Mouse (Mus musculus) CH12F3 (cell line): Measurements from ENCODE around the gene Akr1c21.

ENCODE experiments used
- in situ Hi-C: fragments of 300-500 bp; cut with MboI; formaldehyde crosslinking; loops from 2 replicates; pipeline ENCODE4 v1.14.3; 2020; ENCODE audit warnings: low sequenced_read_pairs

The Akr1c21 gene

GRCm38 (mm10) chr13:4573871-4574270 lies at the start of gene Akr1c21:
TSS of gene Akr1c21 (plus strand) at chr13:4574075.
- in situ Hi-C loops: no loop called here

DNA sequence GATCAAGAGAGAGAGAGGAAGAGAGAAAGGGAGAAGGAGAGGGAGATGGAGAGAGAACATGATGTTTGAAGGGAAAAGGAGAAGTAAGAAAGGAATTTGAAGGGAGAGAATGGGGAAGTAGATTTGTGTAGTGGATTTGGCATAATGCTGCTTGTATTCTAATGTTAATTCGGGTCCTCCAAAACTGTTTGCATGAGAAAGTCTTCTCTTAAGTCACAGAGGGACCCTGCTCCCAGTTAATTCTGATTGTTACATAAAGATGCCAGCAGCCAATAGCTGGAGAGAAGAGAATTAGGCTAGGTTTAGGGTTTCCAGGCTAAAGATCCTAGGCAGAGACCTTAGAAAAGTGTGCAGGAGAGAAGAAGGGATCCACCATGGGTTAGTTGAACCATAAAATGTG lies 14.7 kb upstream of the Akr1c21 start:
- in situ Hi-C loops: no loop called here

DNA sequence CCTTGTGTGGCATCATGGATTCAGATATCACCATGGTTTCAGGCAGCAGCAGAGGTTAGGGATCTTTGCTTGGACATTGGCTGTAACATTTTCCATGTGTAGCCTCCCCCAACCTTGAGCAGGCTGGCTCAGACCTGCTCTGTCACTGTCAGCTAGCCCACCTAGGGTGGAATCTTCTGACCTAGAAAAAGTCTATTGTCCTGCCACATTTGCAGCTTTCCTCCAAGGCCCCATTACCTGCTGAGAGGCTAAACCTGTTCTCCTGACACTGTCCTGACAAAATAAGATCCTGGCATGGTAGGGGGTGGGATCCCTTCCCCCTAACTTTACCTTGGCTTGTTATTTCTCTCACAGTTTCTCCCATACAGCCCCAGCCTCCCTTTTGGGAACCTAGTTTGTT lies 13.4 kb upstream of the Akr1c21 start:
- in situ Hi-C loops: no loop called here

- in situ Hi-C loops: no loop called here
Measured at GRCm38 (mm10) chr13:4565996-4566395, 7.9 kb upstream of the Akr1c21 start.

DNA sequence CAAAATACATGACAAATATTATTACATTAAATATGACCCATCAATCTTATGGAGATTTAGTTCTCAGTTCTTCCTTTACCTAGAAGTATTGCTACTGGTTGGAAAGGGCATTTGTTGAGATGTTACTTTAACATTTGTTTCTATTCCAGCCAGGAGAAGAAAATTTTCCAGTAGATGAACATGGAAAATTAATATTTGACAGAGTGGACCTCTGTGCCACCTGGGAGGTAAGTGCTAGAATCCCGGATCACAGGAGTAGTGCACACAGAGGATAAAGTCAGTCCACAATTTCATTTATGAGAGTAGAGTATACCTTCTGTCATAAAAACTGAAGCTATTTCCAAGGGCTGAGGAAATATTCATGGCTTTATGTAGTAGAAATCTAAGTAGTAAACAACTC lies 3.0 kb downstream of the Akr1c21 start:
- in situ Hi-C loops: no loop called here

GRCm38 (mm10) chr13:4603431-4603830 lies 29.6 kb downstream of the Akr1c21 start:
- in situ Hi-C loops: loop anchor here (25.0 kb wide), 2 partner anchors 216 to 466 kb away; no protein-coding TSS in a partner anchor

- in situ Hi-C loops: loop anchor here (25.0 kb wide), 2 partner anchors 220 to 470 kb away; no protein-coding TSS in a partner anchor
Measured at GRCm38 (mm10) chr13:4606821-4607220, 32.9 kb downstream of the Akr1c21 start.

GRCm38 (mm10) chr13:4608530-4608929 lies 34.7 kb downstream of the Akr1c21 start:
- in situ Hi-C loops: loop anchor here (25.0 kb wide), 2 partner anchors 221 to 471 kb away; no protein-coding TSS in a partner anchor

GRCm38 (mm10) chr13:4608961-4609409 lies 35.1 kb downstream of the Akr1c21 start, which contains the start of gene Akr1e1:
TSS of gene Akr1e1 (minus strand) at chr13:4609174.
- in situ Hi-C loops: loop anchor here (25.0 kb wide), 2 partner anchors 222 to 472 kb away; no protein-coding TSS in a partner anchor

DNA sequence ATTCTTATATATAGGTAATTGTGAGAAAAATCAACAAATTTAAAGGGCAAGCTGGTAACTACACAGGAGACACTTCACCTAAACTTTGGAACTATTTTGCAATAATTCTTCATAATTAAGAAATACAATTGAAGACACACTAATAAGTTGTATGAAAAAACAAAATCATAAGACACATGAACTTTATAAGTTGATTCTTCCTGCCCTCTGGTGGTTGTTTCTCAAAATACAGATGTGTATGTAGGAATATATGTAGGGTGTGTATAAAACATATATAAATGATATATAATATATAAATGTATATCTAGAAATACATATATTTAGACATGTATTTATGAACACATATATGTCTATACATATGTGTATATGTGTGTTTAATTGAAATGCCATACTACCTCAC lies 37.0 kb downstream of the Akr1c21 start:
- in situ Hi-C loops: loop anchor here (25.0 kb wide), 2 partner anchors 224 to 474 kb away; no protein-coding TSS in a partner anchor
